Mouse (Mus musculus) lung, embryonic 15.5 days (tissue): Measurements from ENCODE around the gene Peli1. TPM values are rescaled to one million over a fixed set of nuclear protein-coding genes. Genes with fewer than 3 reads are reported as not detected.
A peak's percentile ranks its signal among the peaks of the same experiment; 100 is the strongest.
"Not testable (repeated sequence)": the region's sequence is repeated elsewhere in the genome, so short reads cannot be mapped to it uniquely, and the experiment has no call there.

Experiments used
- ATAC-seq: fragments of 200-750 bp; cut with Nextera tagmentation; 2 replicates; pipeline ENCODE4 v1.8.0; 2017; ENCODE audit warnings: moderate number of reproducible peaks, borderline replicate concordance; ENCODE audit not compliant: low FRiP score, low TSS enrichment; ENCODE audit errors: extremely low read depth
- H3K27ac ChIP-seq: fragments of 300-500 bp; sonication (generic); 2 replicates; pipeline ENCODE4 v1.5.1; 2015; ENCODE audit warnings: moderate library complexity, mild to moderate bottlenecking, inconsistent platforms
- H3K27me3 ChIP-seq: fragments of 300-500 bp; sonication (generic); 2 replicates; pipeline ENCODE4 v1.6.1; 2015; ENCODE audit warnings: inconsistent platforms
- H3K36me3 ChIP-seq: fragments of 300-500 bp; sonication (generic); 2 replicates; pipeline ENCODE4 v1.6.1; 2015; ENCODE audit warnings: inconsistent platforms
- H3K4me1 ChIP-seq: fragments of 300-500 bp; sonication (generic); 2 replicates; pipeline ENCODE4 v1.6.1; 2015; ENCODE audit warnings: inconsistent platforms
- H3K4me2 ChIP-seq: fragments of 300-500 bp; sonication (generic); 2 replicates; pipeline ENCODE4 v1.6.1; 2015; ENCODE audit warnings: inconsistent platforms, mild to moderate bottlenecking, moderate library complexity
- H3K4me3 ChIP-seq: fragments of 300-500 bp; sonication (generic); 2 replicates; pipeline ENCODE4 v1.5.1; 2015; ENCODE audit warnings: mild to moderate bottlenecking, inconsistent platforms
- H3K9ac ChIP-seq: fragments of 300-500 bp; sonication (generic); 2 replicates; pipeline ENCODE4 v1.6.1; 2015; ENCODE audit warnings: inconsistent platforms
- H3K9me3 ChIP-seq: fragments of 300-500 bp; sonication (generic); 2 replicates; pipeline ENCODE4 v1.6.1; 2016; ENCODE audit warnings: inconsistent platforms
- WGBS: fragments of 180-500 bp; shearing (Covaris S2); methylation state at CpG from one replicate; pipeline ENCODE4 v1.1.7; 2015; 5-methylcytosine and 5-hydroxymethylcytosine counted together
- polyA plus RNA-seq: library from polyadenylated mRNA; unstranded; fragments of >200 nt; fragmentation: Nextera tagmentation; extraction: Ambion mirVana; gene quantifications from 2 replicates; pipeline ENCODE4 v1.2.1, GENCODE M21; 2015

Peli1 gene
- polyA plus RNA-seq, 1 experiment from 2014 or later: 55.3 TPM

DNA sequence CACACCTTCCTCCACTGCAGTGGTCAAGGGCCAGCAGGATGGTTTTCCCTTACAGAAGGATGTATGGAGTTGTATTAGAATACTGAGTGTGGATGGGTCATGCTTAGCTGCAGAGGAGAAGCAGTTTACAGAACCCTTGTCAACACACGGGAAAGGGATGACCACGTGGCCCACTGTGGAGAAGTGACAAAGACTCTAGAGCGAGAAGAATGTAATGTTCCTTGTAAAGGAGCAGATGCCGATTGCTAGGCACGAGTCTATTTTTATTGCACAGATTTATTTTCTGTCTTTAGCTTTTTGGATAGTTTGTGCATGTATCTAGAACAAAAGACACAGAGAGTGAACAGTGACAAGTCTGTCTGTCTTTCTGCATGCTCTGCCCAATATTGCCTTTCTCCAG is 71.0 kb downstream of the Peli1 start:
- Histone ChIP-seq H3K4me3 (no peak overlapping the region), H3K27me3 (no peaks in the 10 kb centered on the region), H3K9me3 (no peaks in the 10 kb centered on the region), H3K36me3 (no peaks in the 10 kb centered on the region), H3K27ac (no peak overlapping the region), H3K9ac (no peak overlapping the region), H3K4me2 (no peak overlapping the region), H3K4me1 (peaks cover 15% of the 10 kb centered on the region)
- no peak for ATAC-seq
- WGBS: 70% methylated on average over 5 of the region's 5 CpGs

DNA sequence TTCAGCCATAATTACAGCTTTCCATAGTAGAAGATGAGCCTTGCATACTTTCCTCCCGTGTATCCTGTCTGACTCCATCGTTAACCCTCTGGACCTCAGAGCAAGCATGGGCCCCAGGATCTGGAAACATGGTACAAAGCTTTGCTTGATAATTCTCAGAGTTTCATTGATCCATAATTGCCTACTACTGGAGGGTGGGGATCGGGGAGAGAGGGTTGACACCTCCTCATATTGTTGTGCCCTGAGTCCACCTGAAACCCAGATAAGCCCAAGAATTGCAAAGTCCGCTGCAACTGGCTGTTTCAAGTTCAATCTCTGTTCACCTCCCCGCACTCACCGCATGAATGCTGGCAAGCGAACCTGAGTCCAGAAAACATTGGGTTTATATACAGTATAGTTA is 72.1 kb downstream of the Peli1 start:
- H3K9ac ChIP-seq: no peak overlapping the region
- 54% methylated on average over 7 of the region's 7 CpGs for WGBS
- no peak for ATAC-seq
- H3K4me3 ChIP-seq: no peak overlapping the region
- no peak overlapping the region for H3K27ac ChIP-seq
- peaks cover 15% of the 10 kb centered on the region for H3K4me1 ChIP-seq
- no peaks in the 10 kb centered on the region for H3K36me3 ChIP-seq
- no peaks in the 10 kb centered on the region for H3K27me3 ChIP-seq
- H3K9me3 ChIP-seq: no peaks in the 10 kb centered on the region
- no peak overlapping the region for H3K4me2 ChIP-seq

DNA sequence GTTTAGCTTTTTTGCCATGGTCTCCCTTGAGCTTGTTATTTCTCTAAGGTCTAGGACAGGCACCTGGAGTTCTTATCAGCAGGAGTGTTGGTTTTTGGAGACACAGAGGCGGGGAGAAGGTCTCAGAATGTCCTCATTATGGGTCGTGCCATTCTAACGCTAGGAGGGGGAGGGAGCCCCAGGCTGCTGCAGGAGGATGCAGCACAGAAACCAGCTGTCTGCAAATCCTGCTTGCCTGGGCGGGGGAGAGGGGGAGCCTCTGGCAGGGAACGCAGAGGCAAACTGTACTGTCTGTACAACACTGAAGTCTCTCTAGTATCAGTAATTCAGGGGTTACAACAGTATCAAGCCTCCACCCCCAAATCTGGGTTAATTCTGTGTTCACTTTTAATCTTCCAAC is 72.6 kb downstream of the Peli1 start:
- no peak overlapping the region for H3K27ac ChIP-seq
- no peak overlapping the region for H3K9ac ChIP-seq
- peak; percentile 72; the same call in 1 of the 2 replicates for ATAC-seq
- 4% methylated on average over 5 of the region's 5 CpGs for WGBS
- no peaks in the 10 kb centered on the region for H3K36me3 ChIP-seq
- H3K4me2 ChIP-seq: no peak overlapping the region
- peaks cover 15% of the 10 kb centered on the region for H3K4me1 ChIP-seq
- no peaks in the 10 kb centered on the region for H3K9me3 ChIP-seq
- no peaks in the 10 kb centered on the region for H3K27me3 ChIP-seq
- H3K4me3 ChIP-seq: no peak overlapping the region

DNA sequence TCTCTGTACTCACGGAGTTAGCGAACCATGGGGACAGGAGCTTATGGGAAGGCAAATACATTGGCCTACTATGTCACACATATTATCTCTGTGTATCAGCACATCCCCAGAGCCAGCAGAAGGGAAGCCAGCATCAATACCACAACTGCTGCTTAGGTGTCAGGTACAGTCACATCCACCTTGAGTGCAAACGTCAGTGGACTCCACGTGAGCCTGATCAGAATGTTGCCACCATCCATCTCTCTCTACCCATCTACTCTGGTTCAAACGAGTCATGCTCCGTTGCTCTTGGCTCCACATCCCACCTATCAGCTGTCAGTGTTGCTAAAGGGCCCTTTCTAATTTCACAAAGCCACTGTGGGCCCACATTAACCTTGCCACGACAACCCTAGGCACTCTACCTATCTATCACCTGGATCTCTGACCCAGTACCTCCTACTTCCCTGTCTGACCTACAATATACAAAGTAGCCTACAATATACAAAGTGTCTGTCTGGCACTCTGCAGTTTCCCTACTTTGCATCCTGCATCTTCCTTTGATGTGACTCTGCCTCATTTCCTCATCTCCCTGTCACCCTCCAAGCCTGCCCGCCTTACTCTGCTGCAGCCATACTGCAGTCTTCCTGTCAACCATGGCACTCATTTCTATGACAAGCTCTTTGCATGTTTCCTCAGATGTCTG is 73.4 kb downstream of the Peli1 start:
- WGBS: 42% methylated on average over 8 of the region's 8 CpGs
- H3K4me2 ChIP-seq: no peak overlapping the region
- 0 out of 2 replicates have a peak, but pooled peaks have one; percentile 5 for ATAC-seq
- no peaks in the 10 kb centered on the region for H3K27me3 ChIP-seq
- no peak overlapping the region for H3K4me3 ChIP-seq
- H3K4me1 ChIP-seq: peaks cover 15% of the 10 kb centered on the region
- H3K36me3 ChIP-seq: no peaks in the 10 kb centered on the region
- no peaks in the 10 kb centered on the region for H3K9me3 ChIP-seq
- H3K27ac ChIP-seq: no peak overlapping the region
- H3K9ac ChIP-seq: no peak overlapping the region

DNA sequence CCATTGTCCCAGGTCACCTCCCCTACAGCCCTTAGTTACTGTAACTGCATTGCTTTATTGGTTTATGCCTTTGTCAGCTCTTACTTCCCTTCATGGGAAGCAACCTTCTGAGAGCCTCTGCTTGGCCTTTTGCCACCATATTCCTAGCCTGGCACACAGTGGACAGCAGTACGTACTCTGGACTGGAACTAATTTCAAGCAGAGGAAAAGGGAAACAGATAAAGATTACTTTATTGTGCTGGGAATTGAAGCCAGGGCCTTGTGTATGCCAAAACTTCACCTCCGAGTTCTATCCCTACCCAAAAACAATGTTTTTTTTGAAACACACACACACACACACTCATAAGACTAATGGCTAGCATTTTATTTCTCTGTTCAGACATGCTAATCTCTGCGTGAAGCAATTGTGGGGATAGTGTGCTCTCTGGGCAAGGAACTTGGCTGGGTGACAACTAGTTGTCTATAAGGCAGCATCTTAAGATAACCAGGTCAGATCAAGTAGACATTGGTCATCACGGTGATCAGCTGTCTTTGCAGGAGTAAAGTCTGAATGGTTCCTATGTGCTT is 74.0 kb downstream of the Peli1 start:
- 52% methylated on average over 4 of the region's 4 CpGs for WGBS
- no peaks in the 10 kb centered on the region for H3K9me3 ChIP-seq
- no peak overlapping the region for H3K4me2 ChIP-seq
- H3K4me1 ChIP-seq: peaks cover 15% of the 10 kb centered on the region
- no peaks in the 10 kb centered on the region for H3K36me3 ChIP-seq
- no peak overlapping the region for H3K4me3 ChIP-seq
- no peaks in the 10 kb centered on the region for H3K27me3 ChIP-seq
- no peak overlapping the region for H3K27ac ChIP-seq
- ATAC-seq: no peak
- H3K9ac ChIP-seq: no peak overlapping the region

DNA sequence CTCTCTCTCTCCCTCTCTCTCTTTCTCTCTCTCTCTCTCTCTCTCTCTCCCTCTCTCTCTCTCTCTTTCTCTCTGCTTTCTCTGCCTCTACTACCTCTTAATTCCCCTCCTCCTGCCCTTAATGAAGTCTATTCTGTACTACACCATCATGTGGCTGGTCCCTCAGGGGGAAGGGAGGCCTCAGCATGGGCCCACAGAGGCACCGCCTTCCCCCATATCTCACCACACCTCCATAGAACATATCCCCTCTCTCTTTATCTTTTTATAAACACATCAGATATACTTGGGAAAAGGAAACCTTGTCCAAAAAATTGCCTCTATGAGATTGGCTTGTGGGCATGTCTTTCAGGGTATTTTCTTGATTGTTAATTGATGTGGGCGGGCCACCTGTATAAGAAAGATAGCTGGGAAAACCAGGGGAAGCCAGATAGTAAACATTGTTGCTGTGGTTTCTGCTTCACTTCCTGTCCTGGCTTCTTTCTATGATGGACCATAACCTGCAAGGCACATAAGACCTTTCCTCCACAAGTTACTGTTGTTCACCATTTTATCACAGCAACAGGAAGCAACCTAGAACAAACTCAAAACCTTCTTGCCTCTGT is 75.5 kb downstream of the Peli1 start:
- Histone ChIP-seq H3K4me2 (no peak overlapping the region), H3K9me3 (no peaks in the 10 kb centered on the region), H3K27ac (no peak overlapping the region), H3K36me3 (no peaks in the 10 kb centered on the region), H3K4me3 (no peak overlapping the region), H3K9ac (no peak overlapping the region), H3K27me3 (no peaks in the 10 kb centered on the region), H3K4me1 (peaks cover 15% of the 10 kb centered on the region)
- ATAC-seq: no peak
- WGBS: 76% methylated on average over 2 of the region's 2 CpGs

DNA sequence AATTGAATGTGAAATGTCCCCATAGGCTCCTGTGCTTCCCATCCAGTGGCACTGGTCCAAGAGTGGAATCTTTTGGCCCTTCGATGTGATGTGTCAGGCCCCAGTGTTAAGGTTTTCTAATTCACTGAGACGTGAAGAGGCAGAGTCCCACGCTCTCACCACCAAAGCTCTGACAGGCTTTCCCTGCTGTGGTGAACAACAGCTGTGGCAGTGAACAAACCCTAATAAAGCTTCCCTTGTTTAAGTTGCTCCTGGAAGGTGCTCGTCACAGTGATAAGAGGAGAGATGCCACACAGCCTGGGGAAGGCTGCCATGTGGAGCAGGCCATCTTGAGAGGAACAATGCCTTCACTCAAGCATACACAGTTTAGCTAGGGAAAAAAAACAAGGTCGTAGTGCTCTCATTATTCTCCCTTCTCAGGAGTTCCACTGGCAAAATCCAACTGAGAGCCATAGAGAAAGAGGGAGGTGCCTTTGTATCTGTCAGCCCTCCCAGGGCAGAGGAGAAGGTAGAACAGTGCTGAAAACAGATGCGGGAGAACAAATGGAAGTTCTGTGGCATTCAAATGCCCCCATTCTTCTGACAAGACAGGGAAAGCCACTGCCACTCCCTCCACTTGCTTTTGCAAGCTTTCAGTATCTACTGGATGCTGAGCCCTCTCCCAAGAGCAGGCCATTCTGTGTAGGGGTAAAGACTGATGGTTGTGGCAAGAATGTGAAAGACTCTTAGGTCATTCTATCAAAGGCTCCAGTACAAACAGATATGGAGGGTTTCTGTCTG is 77.9 kb downstream of the Peli1 start:
- H3K4me2 ChIP-seq: no peak overlapping the region
- H3K4me1 ChIP-seq: peaks cover 16% of the 10 kb centered on the region
- H3K4me3 ChIP-seq: no peak overlapping the region
- H3K27ac ChIP-seq: no peak overlapping the region
- no peak overlapping the region for H3K9ac ChIP-seq
- 65% methylated on average over 6 of the region's 6 CpGs for whole genome bisulfite sequencing
- H3K9me3 ChIP-seq: no peaks in the 10 kb centered on the region
- H3K36me3 ChIP-seq: no peaks in the 10 kb centered on the region
- no peak for ATAC-seq
- H3K27me3 ChIP-seq: no peaks in the 10 kb centered on the region

DNA sequence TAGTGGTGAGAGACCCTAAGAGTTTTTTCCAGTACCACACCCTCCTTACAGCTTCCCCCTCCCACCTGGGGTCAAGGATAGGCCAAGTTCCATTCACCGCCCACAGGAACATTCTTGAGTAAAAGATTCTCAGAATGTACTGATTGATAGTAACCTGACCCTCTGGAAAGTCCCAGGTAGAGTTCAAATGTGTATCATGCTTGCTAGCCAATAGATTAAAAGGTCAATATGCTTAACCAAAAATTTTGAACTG is 78.4 kb downstream of the Peli1 start:
- H3K27ac ChIP-seq, ATAC-seq: not testable (repeated sequence)
- WGBS: 68% methylated on average over 1 of the region's 1 CpGs

DNA sequence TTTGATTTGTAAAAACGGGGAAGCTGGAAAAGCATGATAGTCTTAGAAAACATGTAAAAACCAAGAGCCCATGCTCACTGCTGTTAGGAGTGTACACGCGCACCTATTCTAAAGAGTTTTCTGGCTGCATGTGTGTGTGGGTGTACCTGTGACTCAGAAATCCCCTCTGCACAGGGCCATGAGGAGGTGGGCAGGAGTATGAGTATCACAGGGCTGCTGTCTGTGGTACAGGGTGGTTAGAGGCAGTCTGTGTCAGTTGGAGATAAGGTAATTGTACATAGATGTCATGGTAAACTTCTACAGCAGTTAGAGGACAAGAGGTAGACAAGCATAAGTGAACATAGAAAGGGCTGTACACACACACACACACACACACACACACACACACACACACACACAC is 81.2 kb downstream of the Peli1 start:
- 85% methylated on average over 3 of the region's 3 CpGs for WGBS
- H3K4me2 ChIP-seq: no peak overlapping the region
- no peaks in the 10 kb centered on the region for H3K27me3 ChIP-seq
- H3K4me3 ChIP-seq: no peak overlapping the region
- no peak overlapping the region for H3K9ac ChIP-seq
- H3K36me3 ChIP-seq: no peaks in the 10 kb centered on the region
- peaks cover 20% of the 10 kb centered on the region for H3K4me1 ChIP-seq
- H3K9me3 ChIP-seq: no peaks in the 10 kb centered on the region
- H3K27ac ChIP-seq: no peak overlapping the region
- ATAC-seq: no peak

More for the DNA sequence above, 78.4 kb downstream of the Peli1 start:
- H3K4me2 ChIP-seq, H3K4me3 ChIP-seq, H3K9me3 ChIP-seq, H3K27me3 ChIP-seq, H3K9ac ChIP-seq, H3K36me3 ChIP-seq: not testable (repeated sequence)
- peaks cover 16% of the 10 kb centered on the region for H3K4me1 ChIP-seq

DNA sequence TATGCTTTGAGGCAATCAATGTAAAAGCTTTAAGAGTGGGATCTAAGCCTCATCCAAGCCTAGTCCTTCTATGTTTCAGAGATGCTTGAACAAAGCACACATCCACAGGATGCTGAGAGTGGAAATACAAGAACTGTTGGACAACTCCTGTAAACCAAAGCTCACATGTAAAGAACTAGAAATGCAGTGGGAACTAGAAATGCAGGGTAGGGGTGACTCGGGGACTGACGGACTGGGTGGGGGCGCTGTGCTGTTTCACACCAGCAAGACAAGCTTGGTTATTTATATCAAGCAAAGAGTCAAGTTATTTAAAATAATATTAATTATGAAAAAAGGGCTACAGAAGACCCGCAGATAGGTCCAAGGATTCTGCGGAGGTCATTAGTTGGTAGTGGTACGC is 82.8 kb downstream of the Peli1 start:
- WGBS: 76% methylated on average over 6 of the region's 6 CpGs
- H3K27ac ChIP-seq: peak overlapping the region; percentile 51

DNA sequence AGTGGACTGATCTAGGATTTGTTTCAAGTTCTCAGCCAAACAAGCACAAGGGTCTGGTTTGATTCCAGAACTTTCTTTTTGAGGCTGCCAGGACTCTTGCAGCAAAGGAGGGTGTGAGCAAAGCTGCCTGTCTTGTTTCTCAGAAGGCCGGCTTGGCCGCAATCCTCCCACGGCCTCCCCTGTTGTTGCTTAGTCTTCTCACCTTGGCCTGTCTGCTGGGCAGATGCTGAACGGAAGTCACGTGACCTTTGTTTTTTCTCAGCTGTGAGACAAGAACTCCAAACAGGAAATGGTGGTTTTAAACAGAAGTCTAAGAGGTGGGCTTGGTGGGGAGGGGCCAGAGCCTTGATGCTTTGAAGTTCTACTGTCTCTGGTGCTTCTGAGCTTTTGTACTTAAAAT is 83.3 kb downstream of the Peli1 start:
- peak overlapping the region; percentile 27 for H3K4me2 ChIP-seq
- peak; percentile 90 for ATAC-seq
- peaks cover 26% of the 10 kb centered on the region for H3K4me1 ChIP-seq
- H3K4me3 ChIP-seq: no peak overlapping the region
- H3K36me3 ChIP-seq: no peaks in the 10 kb centered on the region
- H3K9me3 ChIP-seq: no peaks in the 10 kb centered on the region
- no peak overlapping the region for H3K9ac ChIP-seq
- H3K27ac ChIP-seq: peak overlapping the region; percentile 51
- H3K27me3 ChIP-seq: no peaks in the 10 kb centered on the region
- WGBS: 17% methylated on average over 5 of the region's 5 CpGs

More for the DNA sequence above, 82.8 kb downstream of the Peli1 start:
- Histone ChIP-seq H3K9ac (no peak overlapping the region), H3K4me3 (no peak overlapping the region), H3K4me1 (peaks cover 25% of the 10 kb centered on the region), H3K36me3 (no peaks in the 10 kb centered on the region), H3K27me3 (no peaks in the 10 kb centered on the region), H3K9me3 (no peaks in the 10 kb centered on the region), H3K4me2 (peak overlapping the region; percentile 27; the same call in 1 of the 2 replicates)
- no peak for ATAC-seq

DNA sequence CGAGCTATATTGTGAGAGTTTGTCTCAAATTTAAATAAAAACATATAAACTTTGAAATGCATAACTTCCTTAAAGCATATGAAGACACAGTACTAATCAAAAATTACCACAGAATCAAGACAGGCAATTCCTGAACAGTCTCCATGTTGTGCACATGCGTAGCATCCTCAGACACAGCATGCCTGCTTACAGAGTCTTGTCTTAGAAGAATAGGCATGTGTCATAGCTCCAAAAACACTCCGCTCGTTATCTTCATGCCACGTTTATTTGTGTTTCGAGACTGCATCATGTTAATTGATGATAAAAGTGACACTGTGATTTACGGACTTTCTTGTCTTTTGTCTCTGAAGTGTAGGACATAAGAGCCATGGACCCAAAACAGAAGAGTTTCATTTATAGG is 84.0 kb downstream of the Peli1 start:
- Histone ChIP-seq H3K4me2 (no peak overlapping the region), H3K9ac (no peak overlapping the region), H3K4me1 (peaks cover 26% of the 10 kb centered on the region), H3K36me3 (no peaks in the 10 kb centered on the region), H3K9me3 (no peaks in the 10 kb centered on the region), H3K27ac (no peak overlapping the region), H3K4me3 (no peak overlapping the region), H3K27me3 (no peaks in the 10 kb centered on the region)
- WGBS: 51% methylated on average over 7 of the region's 7 CpGs
- no peak for ATAC-seq
